Mouse (Mus musculus): ENCODE measurements around the gene Tln2.
A peak's percentile ranks its signal among the peaks of the same experiment; 100 is the strongest.

Gene Tln2

GRCm38 (mm10) chr9:67273362-67273761 lies 286.1 kb downstream of the Tln2 start:
- no peak for DNase-seq (ENCODE audit: low spot score)

- DNase-seq (ENCODE audit: low spot score) = no peak
Observed at GRCm38 (mm10) chr9:67270734-67271133, 288.8 kb downstream of the Tln2 start.

- DNase-seq (ENCODE audit: low spot score) = no peak
Observed at GRCm38 (mm10) chr9:67270061-67270595, 289.4 kb downstream of the Tln2 start.

GRCm38 (mm10) chr9:67267276-67267990 lies 292.1 kb downstream of the Tln2 start:
- no peak for DNase-seq (ENCODE audit: low spot score)

- DNase-seq (ENCODE audit: low spot score) = no peak
Observed at GRCm38 (mm10) chr9:67265513-67265912, 294.0 kb downstream of the Tln2 start.

DNA sequence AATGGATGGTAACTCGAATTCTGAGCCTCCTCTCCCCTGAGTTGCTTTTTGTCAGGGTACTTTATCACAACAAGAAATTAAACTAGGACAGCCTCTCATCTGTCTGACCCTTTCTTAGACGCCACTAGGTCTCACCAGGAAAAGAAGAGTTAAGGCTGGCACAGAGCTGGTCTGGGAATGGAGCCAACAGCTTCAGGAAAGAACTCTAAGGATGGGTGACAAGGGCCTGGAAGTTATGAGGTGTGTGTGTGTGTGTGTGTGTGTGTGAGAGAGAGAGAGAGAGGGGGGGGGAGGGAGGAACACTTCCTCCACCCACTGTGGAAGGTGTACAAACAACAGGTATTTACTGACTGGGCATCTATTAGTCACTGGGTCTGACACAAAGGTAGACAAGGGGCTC lies 294.6 kb downstream of the Tln2 start:
- DNase-seq (ENCODE audit: low spot score) = no peak

DNA sequence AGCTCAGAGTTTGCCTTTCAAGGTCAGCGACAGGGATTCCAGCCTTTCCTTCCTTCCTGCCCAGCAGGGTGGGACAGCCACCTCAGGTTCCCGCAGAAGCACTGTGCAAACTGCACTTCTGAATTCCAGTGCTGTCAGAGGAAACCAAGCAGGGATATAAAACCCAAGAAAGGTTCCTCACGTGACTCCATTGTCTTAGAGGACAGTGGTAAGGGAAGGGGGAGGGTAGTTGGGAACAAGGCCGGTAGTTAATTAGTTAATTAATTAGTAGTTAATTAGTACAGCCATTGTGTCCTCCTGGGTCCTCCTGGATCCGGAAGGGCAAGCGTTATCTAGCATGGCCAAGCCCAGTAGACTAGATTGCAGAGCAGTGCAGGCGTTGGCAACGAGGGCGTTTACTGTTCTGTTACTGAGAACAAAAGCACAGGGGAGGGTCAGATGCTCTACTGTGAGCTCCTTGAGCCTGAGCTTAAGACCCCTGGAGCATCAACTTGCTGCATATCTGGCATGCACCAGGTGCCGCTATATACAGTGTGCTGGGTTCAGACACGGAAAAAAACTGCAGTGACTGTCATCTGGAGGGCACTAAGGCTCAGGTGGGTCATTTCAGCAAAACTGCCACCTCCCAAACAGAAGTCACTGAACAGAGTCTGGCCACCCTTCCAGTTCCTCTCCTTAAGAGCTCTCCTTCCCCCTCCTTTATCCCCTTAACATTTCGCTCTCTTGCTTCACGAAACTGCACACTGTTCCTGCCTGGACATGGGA lies 298.5 kb downstream of the Tln2 start:
- no peak for DNase-seq (ENCODE audit: low spot score)

DNA sequence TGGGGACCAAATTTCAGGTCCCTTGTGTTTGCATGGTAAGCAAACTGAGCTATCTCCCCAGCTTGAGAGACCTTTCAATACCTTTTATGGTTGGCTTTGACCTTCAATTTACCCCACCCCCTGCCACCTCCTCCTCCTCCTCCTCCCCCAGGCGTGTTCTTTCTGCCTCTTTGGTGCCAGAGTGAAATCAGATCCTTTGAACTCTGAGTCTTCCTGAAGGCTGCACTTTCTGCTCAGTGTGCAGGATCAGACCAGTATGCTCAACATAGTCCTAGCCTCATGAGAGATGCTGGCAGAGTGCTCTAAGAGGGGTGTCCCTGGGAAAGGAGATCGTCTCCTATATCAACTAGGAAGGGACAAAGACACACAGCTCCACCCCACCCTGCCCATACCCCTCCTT lies 309.4 kb downstream of the Tln2 start:
- no peak for DNase-seq (ENCODE audit: low spot score)

DNA sequence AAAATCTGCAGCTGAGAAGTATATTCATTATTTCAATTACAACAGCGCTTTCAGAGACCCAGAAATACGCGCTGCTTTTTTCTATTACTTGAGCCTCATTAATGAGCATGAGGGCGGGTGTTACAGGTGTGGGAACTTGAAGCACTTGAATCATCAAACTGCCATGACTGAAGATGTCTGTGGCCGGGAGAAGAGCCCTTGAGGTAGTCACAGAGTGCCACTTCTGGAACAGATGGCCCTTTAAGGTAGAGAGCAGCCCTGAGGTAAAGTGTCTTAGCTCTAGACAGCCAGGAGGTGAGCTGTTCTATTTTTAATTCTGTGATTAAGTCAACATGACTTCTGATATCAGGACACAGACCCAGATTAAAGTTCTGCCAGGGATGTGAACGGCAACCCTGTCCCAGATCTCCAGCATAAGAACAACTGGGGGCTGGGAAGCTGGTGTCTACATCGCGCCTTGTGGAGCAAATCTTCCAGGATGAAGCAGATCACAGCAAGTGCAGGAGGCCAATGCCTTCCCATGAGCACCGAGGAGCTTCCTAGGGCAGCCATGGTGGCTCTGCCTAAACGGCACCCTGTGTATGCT lies 312.0 kb downstream of the Tln2 start:
- DNase-seq (ENCODE audit: low spot score) = no peak

- DNase-seq (ENCODE audit: low spot score) = no peak
Observed at GRCm38 (mm10) chr9:67245265-67245664, 314.2 kb downstream of the Tln2 start.

DNA sequence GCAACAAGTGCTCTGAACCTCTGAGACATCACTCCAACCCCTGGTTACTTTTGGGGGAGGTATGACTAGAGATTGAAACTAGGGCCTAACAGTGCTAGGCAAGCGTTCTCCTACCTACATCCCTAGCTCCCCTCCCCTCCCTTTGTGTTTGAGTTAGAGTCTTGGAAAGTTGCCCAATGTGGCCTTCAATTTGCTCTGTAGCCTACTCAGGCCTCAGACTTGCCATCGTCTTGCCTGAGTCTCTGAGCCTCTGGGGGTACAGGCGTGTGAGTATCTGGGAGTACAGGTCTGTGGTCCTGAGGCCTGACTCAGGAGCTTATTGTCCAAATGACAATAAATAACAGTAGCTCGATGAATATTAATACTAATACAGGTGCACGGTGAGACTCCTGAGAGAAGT lies 317.8 kb downstream of the Tln2 start:
- no peak for DNase-seq (ENCODE audit: low spot score)

GRCm38 (mm10) chr9:67240456-67240855 lies 319.0 kb downstream of the Tln2 start:
- DNase-seq (ENCODE audit: low spot score) = no peak

DNA sequence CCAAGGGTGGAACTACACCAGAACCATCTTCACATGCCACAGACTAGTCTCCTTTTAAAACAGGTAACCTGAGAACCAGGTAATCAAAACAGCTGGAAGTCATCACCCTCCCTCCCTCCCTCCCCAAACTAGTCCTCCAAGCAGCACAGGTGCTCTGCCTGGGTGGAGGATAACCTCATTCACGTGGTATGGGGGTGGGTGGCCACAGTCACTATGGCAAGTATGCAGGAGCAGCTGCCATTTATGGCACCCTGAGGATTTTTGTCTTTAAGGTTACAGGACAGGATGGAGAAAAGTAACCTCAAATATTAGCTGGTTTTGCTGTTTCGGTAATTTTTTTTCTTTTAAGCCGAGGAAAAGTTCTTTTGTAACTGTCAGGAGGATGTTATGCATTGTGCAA lies 322.5 kb downstream of the Tln2 start:
- DNase-seq (ENCODE audit: low spot score) = no peak

DNA sequence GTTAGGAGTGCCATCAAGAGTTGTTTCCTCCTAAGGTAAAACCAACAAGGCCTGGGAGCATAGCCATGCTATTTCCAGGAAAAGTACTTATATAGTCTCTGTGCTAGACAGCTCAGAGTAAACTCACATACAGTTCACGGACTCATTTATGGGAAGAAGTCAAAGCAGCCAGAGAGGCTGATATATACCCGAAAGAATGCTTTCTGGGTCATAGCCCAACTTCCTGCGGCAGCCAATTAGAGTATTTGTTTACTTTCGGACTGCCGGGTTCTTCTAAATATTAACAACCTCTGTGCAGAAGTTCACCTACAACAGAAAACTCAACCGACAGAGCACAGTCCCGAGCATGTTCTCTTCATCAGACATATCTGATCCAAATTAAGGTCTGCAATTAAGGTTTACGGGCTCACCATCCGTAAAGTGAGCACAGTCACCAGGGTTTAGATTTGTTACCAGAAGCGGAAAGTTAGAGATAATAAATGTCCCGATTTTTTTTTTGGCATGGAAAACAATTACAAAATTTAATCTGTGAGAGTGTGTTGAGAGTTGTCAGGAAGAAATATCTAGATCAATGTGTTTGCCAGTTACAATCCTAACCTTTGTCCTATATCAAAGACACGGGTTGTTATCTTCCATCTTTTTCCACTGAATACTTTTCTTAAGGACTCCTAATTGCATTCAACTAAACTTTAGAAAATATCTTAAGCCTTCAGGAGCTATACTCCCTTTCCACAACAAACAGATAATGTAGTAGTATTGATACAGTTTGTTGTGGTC lies 323.9 kb downstream of the Tln2 start:
- DNase-seq (ENCODE audit: low spot score) = no peak

DNA sequence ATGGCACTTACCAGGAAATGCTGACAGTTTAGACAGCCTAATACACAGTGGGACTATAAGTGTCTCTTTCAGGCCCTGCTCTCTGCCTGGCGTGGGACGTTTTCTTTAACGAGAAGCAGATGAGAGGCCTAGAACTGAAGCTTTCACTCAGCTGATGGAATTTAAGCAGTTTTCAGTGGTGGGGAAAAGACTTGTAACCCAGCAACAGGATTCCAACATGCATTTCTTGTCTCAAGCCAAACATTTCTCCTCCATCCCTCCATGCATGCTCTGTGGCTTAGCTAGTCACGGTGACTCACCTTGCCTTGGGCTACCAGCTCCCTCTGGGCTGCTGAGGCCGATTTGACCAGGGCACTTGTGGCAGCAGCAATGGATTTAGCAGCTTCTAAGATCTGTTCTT lies 330.5 kb downstream of the Tln2 start:
- no peak for DNase-seq (ENCODE audit: low spot score)

GRCm38 (mm10) chr9:67220388-67220787 lies 339.1 kb downstream of the Tln2 start:
- no peak for DNase-seq (ENCODE audit: low spot score)

DNA sequence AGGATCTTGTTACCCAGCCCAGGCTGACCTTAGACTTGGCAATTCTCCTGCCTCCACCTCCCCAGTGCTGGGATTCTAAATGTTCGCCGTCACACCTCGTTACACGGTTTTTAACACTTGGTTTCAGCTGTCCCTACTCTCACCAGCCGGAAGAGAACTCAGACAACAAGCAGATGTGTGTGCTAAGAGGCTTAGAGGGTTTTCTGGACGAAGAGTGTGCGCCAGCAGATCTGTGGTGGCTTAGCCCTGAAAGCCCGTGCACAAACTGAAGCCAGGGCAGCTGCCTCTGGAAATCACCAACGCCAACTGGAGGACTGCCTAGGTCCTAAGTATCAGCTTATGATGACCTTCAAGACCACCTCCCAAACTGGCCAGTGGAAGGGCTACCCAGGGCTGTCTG lies 341.5 kb downstream of the Tln2 start:
- no peak for DNase-seq (ENCODE audit: low spot score)

- DNase-seq (ENCODE audit: low spot score) = no peak
Observed at GRCm38 (mm10) chr9:67214191-67214985, 345.1 kb downstream of the Tln2 start.

DNA sequence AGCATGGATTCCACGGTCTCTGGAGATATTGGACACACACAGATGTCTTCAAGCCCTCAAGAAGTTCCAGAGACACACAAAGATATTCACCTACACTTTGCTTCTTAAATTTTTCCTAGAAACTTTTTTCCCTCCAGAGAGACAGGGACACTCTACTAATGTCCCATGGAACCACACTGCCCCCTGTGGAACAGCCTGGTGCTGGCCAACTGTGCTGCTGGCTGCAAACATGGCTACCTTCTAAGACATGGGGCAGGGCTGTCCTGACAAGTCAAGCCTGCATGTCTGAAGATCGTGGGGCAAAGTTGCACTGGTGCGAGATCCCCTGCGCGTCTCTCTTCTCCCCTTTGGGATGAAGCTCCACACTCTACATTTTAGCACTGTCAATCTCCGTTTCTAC lies 346.2 kb downstream of the Tln2 start:
- peak; percentile 61 for DNase-seq (ENCODE audit: low spot score)

DNA sequence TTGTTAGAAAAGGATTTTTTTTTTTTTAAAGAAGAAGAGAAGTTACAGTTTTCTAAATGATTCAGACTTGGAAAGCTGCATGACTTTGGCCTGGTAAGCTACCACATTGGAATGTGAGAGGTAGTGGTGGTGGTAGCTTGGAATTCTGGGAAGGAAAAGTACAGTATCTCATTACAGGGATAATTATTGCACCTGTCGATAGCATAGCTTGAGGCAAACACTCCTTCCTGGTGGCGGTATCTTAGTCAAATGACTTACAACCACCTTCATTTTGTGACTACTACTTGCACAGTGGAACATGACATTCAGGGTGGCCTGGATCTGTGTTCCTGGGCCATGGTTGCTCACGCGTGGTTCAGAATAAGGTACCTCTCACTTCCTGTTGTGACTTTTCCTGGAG lies 348.3 kb downstream of the Tln2 start:
- no peak for DNase-seq (ENCODE audit: low spot score)

DNA sequence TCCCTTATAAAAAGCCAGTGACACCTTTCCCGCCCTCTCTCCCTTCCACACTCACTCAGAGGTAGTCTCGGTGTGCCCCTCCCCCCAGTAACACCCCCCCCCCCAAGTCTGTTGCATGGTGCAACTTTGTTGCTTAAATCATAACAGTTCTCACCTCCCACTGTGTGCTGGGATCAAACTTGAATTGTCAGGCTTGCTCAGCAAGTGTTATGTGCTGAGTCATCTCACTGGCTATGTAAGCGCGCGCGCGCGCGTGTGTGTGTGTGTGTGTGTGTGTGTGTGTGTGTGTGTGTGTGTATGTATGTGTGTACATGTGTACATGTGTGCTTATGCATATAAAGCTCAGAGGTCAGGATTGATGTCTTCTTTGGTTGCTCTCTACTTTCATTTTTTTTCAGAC lies 350.1 kb downstream of the Tln2 start:
- no peak for DNase-seq (ENCODE audit: low spot score)
